Mouse (Mus musculus) heart, embryonic 11.5 days (tissue): Measurements from ENCODE around the gene Corin. TPM values are rescaled to one million over a fixed set of nuclear protein-coding genes. Genes with fewer than 3 reads are reported as not detected.
A peak's percentile ranks its signal among the peaks of the same experiment; 100 is the strongest.

ENCODE experiments used
- ATAC-seq: fragments of 200-750 bp; cut with Nextera tagmentation; replicated peaks from 2 replicates; pipeline ENCODE4 v1.8.0; 2017; ENCODE audit warnings: moderate library complexity; ENCODE audit not compliant: insufficient number of reproducible peaks, low FRiP score, low TSS enrichment
- H3K27ac ChIP-seq: fragments of 300-500 bp; sonication (generic); 2 replicates; pipeline ENCODE4 v1.5.1; 2014; ENCODE audit warnings: mild to moderate bottlenecking, low read depth, low read length
- H3K27me3 ChIP-seq: fragments of 300-500 bp; sonication (generic); 2 replicates; pipeline ENCODE4 v1.6.1; 2014; ENCODE audit warnings: mild to moderate bottlenecking, low read length, mixed read lengths; ENCODE audit not compliant: control insufficient read depth, insufficient read depth
- H3K36me3 ChIP-seq: fragments of 300-500 bp; sonication (generic); 2 replicates; pipeline ENCODE4 v1.6.1; 2014; ENCODE audit warnings: mild to moderate bottlenecking, low read length, moderate library complexity, mixed read lengths; ENCODE audit not compliant: control insufficient read depth, insufficient read depth
- H3K4me1 ChIP-seq: fragments of 300-500 bp; sonication (generic); 2 replicates; pipeline ENCODE4 v1.6.1; 2014; ENCODE audit warnings: low read length; ENCODE audit not compliant: control insufficient read depth, insufficient read depth
- H3K4me2 ChIP-seq: fragments of 300-500 bp; sonication (generic); 2 replicates; pipeline ENCODE4 v1.6.1; 2014; ENCODE audit warnings: mild to moderate bottlenecking, moderate library complexity
- H3K4me3 ChIP-seq: fragments of 300-500 bp; sonication (generic); 2 replicates; pipeline ENCODE4 v1.5.1; 2014; ENCODE audit warnings: low read depth, low read length
- H3K9ac ChIP-seq: fragments of 300-500 bp; sonication (generic); 2 replicates; pipeline ENCODE4 v1.6.1; 2014; ENCODE audit warnings: mild to moderate bottlenecking, low read depth, low read length, moderate library complexity
- H3K9me3 ChIP-seq: fragments of 300-500 bp; sonication (generic); replicated peaks from 2 replicates; pipeline ENCODE4 v1.6.1; 2016; ENCODE audit warnings: low read length; ENCODE audit not compliant: control insufficient read depth
- WGBS: fragments of 180-500 bp; shearing (Covaris S2); extraction: QIAGEN DNeasy Blood & Tissue Kit; methylation state at CpG from one replicate; pipeline ENCODE4 v1.1.7; 2014; ENCODE audit not compliant: insufficient replicate concordance; 5-methylcytosine and 5-hydroxymethylcytosine counted together
- polyA plus RNA-seq: library from polyadenylated mRNA; unstranded; fragments of >200 nt; fragmentation: Nextera tagmentation; extraction: Ambion mirVana; gene quantifications from 2 replicates; pipeline ENCODE4 v1.2.1, GENCODE M21; 2014

Corin gene
- polyA plus RNA-seq, 1 experiment from 2014 or later, result 23.7 TPM

DNA sequence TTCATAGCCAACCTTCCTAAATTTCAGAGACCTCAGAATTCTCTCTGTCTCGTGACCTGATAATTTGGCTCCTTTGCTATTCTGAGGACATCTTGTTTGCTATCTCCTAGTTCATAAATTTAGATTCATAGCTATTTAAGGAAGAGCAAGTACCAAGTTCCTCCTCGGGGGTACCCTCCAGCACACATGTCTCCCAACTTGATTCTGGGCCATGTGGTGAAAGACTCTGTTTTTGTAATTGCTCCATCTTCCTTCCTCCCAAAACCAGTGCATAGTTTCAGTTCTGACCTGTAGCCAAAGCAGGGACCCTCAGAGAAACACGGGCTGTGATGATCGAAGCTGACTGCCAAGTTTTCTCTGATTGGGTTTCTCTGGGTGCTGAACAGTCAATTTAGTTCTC lies 7.5 kb downstream of the Corin start:
- H3K9me3 ChIP-seq, result no peaks in the 10 kb centered on the region
- H3K4me2 ChIP-seq, result no peak overlapping the region
- H3K4me1 ChIP-seq, result peaks cover 30% of the 10 kb centered on the region
- H3K4me3 ChIP-seq, result no peak overlapping the region
- H3K27ac ChIP-seq, result no peak overlapping the region
- no peaks in the 10 kb centered on the region for H3K36me3 ChIP-seq
- 75% methylated on average over 4 of the region's 4 CpGs for WGBS
- H3K27me3 ChIP-seq, result no peaks in the 10 kb centered on the region
- no peak for ATAC-seq
- no peak overlapping the region for H3K9ac ChIP-seq

- Histone ChIP-seq H3K9ac (no peak overlapping the region; the same call in 1 of the 2 replicates), H3K27me3 (no peaks in the 10 kb centered on the region), H3K4me3 (no peak overlapping the region), H3K4me1 (peaks cover 24% of the 10 kb centered on the region), H3K27ac (peak overlapping the region; percentile 65; the same call in 1 of the 2 replicates), H3K36me3 (no peaks in the 10 kb centered on the region), H3K9me3 (no peaks in the 10 kb centered on the region), H3K4me2 (peak overlapping the region; percentile 2; the same call in 1 of the 2 replicates)
- peak; percentile 66; the same call in 1 of the 2 replicates for ATAC-seq
- WGBS, result 26% methylated on average over 7 of the region's 7 CpGs
These were observed 10.4 kb downstream of the Corin start for GRCm38 (mm10) chr5:72493906-72494305.

GRCm38 (mm10) chr5:72491232-72491631 lies 13.0 kb downstream of the Corin start:
- Histone ChIP-seq H3K9ac (no peak overlapping the region), H3K9me3 (no peaks in the 10 kb centered on the region), H3K4me2 (no peak overlapping the region), H3K4me3 (no peak overlapping the region), H3K4me1 (0 out of 2 replicates have a peak, but pooled peaks cover 9% of the 10 kb centered on the region), H3K36me3 (no peaks in the 10 kb centered on the region), H3K27me3 (no peaks in the 10 kb centered on the region), H3K27ac (no peak overlapping the region)
- 34% methylated on average over 2 of the region's 2 CpGs for WGBS
- ATAC-seq, result no peak

DNA sequence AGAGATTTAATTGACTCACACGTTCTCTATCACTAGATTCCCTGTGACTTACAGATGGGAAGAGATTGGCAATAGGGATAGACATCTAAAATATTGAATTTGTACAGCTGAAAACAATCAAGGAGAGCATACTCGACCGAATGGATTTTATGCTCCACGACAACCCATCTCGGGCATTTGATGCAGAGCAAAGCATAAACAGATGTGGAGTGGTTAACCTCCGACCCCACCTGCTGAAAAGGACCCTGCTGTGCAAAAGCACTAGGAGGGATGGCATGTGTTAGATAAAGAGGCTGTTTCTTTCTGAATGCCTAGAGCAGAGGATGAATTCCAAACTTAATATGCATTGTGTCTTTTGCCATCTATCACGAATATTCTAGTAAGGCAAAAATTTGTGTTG lies 23.8 kb downstream of the Corin start:
- no peaks in the 10 kb centered on the region for H3K27me3 ChIP-seq
- no peaks in the 10 kb centered on the region for H3K9me3 ChIP-seq
- H3K4me3 ChIP-seq, result no peak overlapping the region
- no peaks in the 10 kb centered on the region for H3K4me1 ChIP-seq
- WGBS, result 40% methylated on average over 7 of the region's 7 CpGs
- H3K9ac ChIP-seq, result no peak overlapping the region
- ATAC-seq, result no peak
- no peak overlapping the region for H3K4me2 ChIP-seq
- no peak overlapping the region for H3K27ac ChIP-seq
- H3K36me3 ChIP-seq, result no peaks in the 10 kb centered on the region

GRCm38 (mm10) chr5:72472317-72473009 lies 31.8 kb downstream of the Corin start:
- Histone ChIP-seq H3K27me3 (no peaks in the 10 kb centered on the region), H3K27ac (no peak overlapping the region), H3K4me1 (peaks cover 8% of the 10 kb centered on the region; the same call in 1 of the 2 replicates), H3K9ac (no peak overlapping the region), H3K4me2 (peak overlapping the region; percentile 27; the same call in 1 of the 2 replicates), H3K9me3 (no peaks in the 10 kb centered on the region), H3K4me3 (no peak overlapping the region), H3K36me3 (no peaks in the 10 kb centered on the region)
- WGBS, result 29% methylated on average over 12 of the region's 12 CpGs
- ATAC-seq, result 0 out of 2 replicates have a peak, but pooled peaks have one; percentile 39

DNA sequence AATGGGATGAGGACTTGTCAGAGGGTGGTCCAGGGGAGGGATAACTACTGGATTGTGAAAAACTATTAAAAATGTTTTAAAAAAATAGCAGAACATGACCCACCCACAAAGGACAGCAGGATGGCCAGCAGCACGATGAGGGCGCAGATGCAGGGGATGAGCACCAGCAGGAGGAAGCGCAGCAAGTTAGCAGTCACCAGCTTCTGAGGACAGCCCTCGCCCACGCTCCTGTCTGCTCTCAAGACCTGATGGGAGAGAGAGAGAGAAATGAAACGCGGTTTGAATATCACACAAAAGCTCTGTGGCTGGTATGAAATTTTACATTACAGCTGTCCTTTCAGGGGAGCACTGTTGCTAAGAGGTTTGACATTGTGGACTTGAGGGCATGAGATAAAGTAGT lies 32.5 kb downstream of the Corin start:
- WGBS, result 57% methylated on average over 7 of the region's 7 CpGs
- H3K9me3 ChIP-seq, result no peaks in the 10 kb centered on the region
- no peak for ATAC-seq

GRCm38 (mm10) chr5:72464932-72465331 lies 39.3 kb downstream of the Corin start:
- Histone ChIP-seq H3K4me3 (no peak overlapping the region), H3K27ac (no peak overlapping the region), H3K27me3 (no peaks in the 10 kb centered on the region), H3K9ac (no peak overlapping the region), H3K9me3 (no peaks in the 10 kb centered on the region), H3K36me3 (no peaks in the 10 kb centered on the region), H3K4me1 (no peaks in the 10 kb centered on the region), H3K4me2 (no peak overlapping the region)
- ATAC-seq, result no peak
- WGBS, result 70% methylated on average over 3 of the region's 3 CpGs

More for the DNA sequence above, 32.5 kb downstream of the Corin start:
- Histone ChIP-seq H3K36me3 (no peaks in the 10 kb centered on the region), H3K4me1 (peaks cover 8% of the 10 kb centered on the region; the same call in 1 of the 2 replicates), H3K27ac (no peak overlapping the region), H3K4me3 (no peak overlapping the region), H3K27me3 (no peaks in the 10 kb centered on the region), H3K4me2 (no peak overlapping the region), H3K9ac (no peak overlapping the region)

DNA sequence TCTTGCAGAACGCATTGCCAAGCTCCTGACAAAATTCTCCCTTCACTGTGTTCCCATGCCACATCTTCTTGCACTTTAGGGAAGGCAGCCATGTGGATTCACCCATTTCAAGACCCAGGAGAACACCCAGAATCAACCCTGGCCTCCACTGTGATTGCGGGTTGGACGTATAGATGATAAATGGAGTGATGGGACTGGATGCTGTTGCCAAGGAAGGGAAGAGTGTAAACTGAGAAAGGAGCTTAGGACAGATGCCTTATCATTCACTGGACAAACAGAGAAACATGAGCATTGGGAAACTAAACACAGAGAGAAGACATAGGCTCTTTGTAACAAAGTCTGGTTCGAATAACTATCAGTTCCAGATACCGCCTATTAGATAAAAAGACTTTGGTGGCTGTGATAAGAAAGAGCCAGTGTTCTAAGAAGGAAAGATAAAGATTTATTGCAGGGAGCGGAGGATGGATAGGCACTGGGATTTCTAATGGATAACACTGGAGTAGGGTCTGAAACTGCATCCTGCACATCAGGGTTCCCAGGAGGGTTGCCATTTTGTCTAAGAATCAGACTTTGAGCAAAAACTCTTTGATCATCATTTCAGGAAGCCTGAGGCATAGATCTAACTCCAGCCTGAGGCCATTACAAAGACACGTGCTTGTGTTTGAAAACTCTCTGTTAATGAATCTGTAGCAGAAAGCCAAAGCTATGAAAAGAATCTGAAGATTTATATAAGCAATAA lies 44.7 kb downstream of the Corin start:
- Histone ChIP-seq H3K4me2 (no peak overlapping the region), H3K9ac (no peak overlapping the region), H3K36me3 (no peaks in the 10 kb centered on the region), H3K9me3 (no peaks in the 10 kb centered on the region), H3K4me3 (no peak overlapping the region), H3K27ac (no peak overlapping the region), H3K4me1 (no peaks in the 10 kb centered on the region), H3K27me3 (no peaks in the 10 kb centered on the region)
- no peak for ATAC-seq
- 55% methylated on average over 7 of the region's 7 CpGs for WGBS
